ENCODE assay signal across 18 mouse cellular contexts in genomic region chr3:139088526-139088925, GRCm38 (mm10).
"Had no signal": no experiment of that assay in that cellular context is flagged by ENCODE, and none has a peak within 500 bp of the region (broad histone marks: within the 10 kb centered on the region; RNA-seq: fewer than 3 reads in every experiment).

No protein-coding gene starts in this region.

- H3K4me3 ChIP-seq: megakaryocyte, embryonic 14.5 days; midbrain, embryonic 13.5 days; midbrain, embryonic 15.5 days; neural tube, embryonic 13.5 days; neural tube, embryonic 15.5 days had no signal

- H3K4me1 ChIP-seq: megakaryocyte, embryonic 14.5 days; midbrain, embryonic 13.5 days; midbrain, embryonic 15.5 days; neural tube, embryonic 13.5 days; neural tube, embryonic 15.5 days had no signal

- H3K36me3 ChIP-seq: midbrain, embryonic 13.5 days; midbrain, embryonic 15.5 days; neural tube, embryonic 13.5 days; neural tube, embryonic 15.5 days had no signal

- H3K9ac ChIP-seq: lung, embryonic 14.5 days; midbrain, embryonic 13.5 days; midbrain, embryonic 15.5 days; neural tube, embryonic 13.5 days; neural tube, embryonic 15.5 days had no signal

- H3K27me3 ChIP-seq: megakaryocyte, embryonic 14.5 days; midbrain, embryonic 13.5 days; midbrain, embryonic 15.5 days; neural tube, embryonic 13.5 days; neural tube, embryonic 15.5 days had no signal

- H3K4me2 ChIP-seq: lung, embryonic 14.5 days; midbrain, embryonic 11.5 days; midbrain, embryonic 13.5 days; midbrain, embryonic 15.5 days; neural tube, embryonic 13.5 days; neural tube, embryonic 15.5 days had no signal

- ATAC-seq: midbrain, embryonic 13.5 days; midbrain, embryonic 15.5 days had no signal

- H3K27ac ChIP-seq: macrophage; midbrain, embryonic 13.5 days; midbrain, embryonic 15.5 days; neural tube, embryonic 13.5 days; neural tube, embryonic 15.5 days had no signal

- DNase-seq: lung, adult 18-20 months; lung, embryonic 14.5 days; lung, postnatal 10 days; retina, postnatal 1 day; right cerebral cortex, adult 18-20 months; right cerebral cortex, postnatal 25 days; right cerebral cortex, postnatal 4 days; spleen, adult 18-20 months; thymus, adult 18-20 months; thymus, postnatal 14 days; thymus, postnatal 36 days had no signal
